Comparison of ENCODE assay signal across 8 mouse cellular contexts in genomic region chr10:104455549-104456351, GRCm38 (mm10).
DNase-seq lines count a peak whose midpoint lies in the region; ATAC-seq and TF ChIP-seq lines count a peak whose summit lies in the region.

No protein-coding gene starts in this region.

- WGBS in hindbrain, embryonic 13.5 days, result 36% methylated on average over 14 of the region's 14 CpGs
- WGBS in olfactory bulb, adult 2 months, result 24% methylated on average over 14 of the region's 14 CpGs
- WGBS in liver, embryonic 12.5 days (ENCODE audit: insufficient replicate concordance), result 65% methylated on average over 14 of the region's 14 CpGs

- peak overlapping the region; percentile 58 for H3K9ac ChIP-seq in hindbrain, embryonic 13.5 days
- no peak overlapping the region for H3K9ac ChIP-seq in liver, embryonic 12.5 days

- no peak for TF ChIP-seq CTCF in olfactory bulb, adult 2 months (IDR thresholded peaks at IDR 0.05; ENCODE audit: insufficient read depth, low read depth, low read length)

- peak overlapping the region; percentile 27 for H3K4me3 ChIP-seq in hindbrain, embryonic 13.5 days
- H3K4me3 ChIP-seq in olfactory bulb, adult 2 months (ENCODE audit: insufficient read depth, low read depth, low read length), result peak overlapping the region; percentile 8; the same call in 1 of the 2 replicates
- no peak overlapping the region for H3K4me3 ChIP-seq in liver, embryonic 12.5 days

- no peaks in the 10 kb centered on the region for H3K27me3 ChIP-seq in hindbrain, embryonic 13.5 days
- no peaks in the 10 kb centered on the region for H3K27me3 ChIP-seq in liver, embryonic 12.5 days (replicated peaks)

- peak; percentile 71; the same call in 1 of the 2 replicates for ATAC-seq in hindbrain, embryonic 13.5 days (ENCODE audit: low FRiP score)
- no peak for ATAC-seq in liver, embryonic 12.5 days

- H3K4me1 ChIP-seq in hindbrain, embryonic 13.5 days (replicated peaks), result 0 out of 2 replicates have a peak, but pooled peaks cover 2% of the 10 kb centered on the region
- H3K4me1 ChIP-seq in olfactory bulb, adult 2 months (ENCODE audit: control insufficient read depth, insufficient read depth, low read length), result no peaks in the 10 kb centered on the region
- H3K4me1 ChIP-seq in liver, embryonic 12.5 days, result no peaks in the 10 kb centered on the region

- peak overlapping the region; percentile 2; the same call in 1 of the 2 replicates for H3K27ac ChIP-seq in hindbrain, embryonic 13.5 days
- no peak overlapping the region for H3K27ac ChIP-seq in olfactory bulb, adult 2 months (ENCODE audit: insufficient read depth, low read depth, low read length)
- H3K27ac ChIP-seq in liver, embryonic 12.5 days, result no peak overlapping the region

- H3K9me3 ChIP-seq in hindbrain, embryonic 13.5 days, result no peaks in the 10 kb centered on the region
- H3K9me3 ChIP-seq in liver, embryonic 12.5 days (replicated peaks), result no peaks in the 10 kb centered on the region

- TF ChIP-seq POLR2A in olfactory bulb, adult 2 months (IDR thresholded peaks at IDR 0.05; ENCODE audit: insufficient read depth, low read depth, low read length), result no peak

- peak overlapping the region; percentile 46 for H3K4me2 ChIP-seq in hindbrain, embryonic 13.5 days
- H3K4me2 ChIP-seq in liver, embryonic 12.5 days, result no peak overlapping the region

- peak; percentile 26 for DNase-seq in embryo, embryonic 10 days (ENCODE audit: low spot score)
- no peak for DNase-seq in embryo, embryonic 9.5 days (ENCODE audit: extremely low spot score)
- DNase-seq in left cerebral cortex, postnatal 4 days, result peak; percentile 0
- DNase-seq in left cerebral cortex, postnatal 14 days (ENCODE audit: low spot score in 2 of 2), result no peak
- no peak for DNase-seq in layer of hippocampus, adult 11-12 months (ENCODE audit: low spot score)

- intact Hi-C loops in left cerebral cortex, postnatal 4 days (cut with DNase I), result no loop called here
- intact Hi-C loops in left cerebral cortex, postnatal 14 days (cut with DNase I), result no loop called here

- H3K36me3 ChIP-seq in hindbrain, embryonic 13.5 days, result no peaks in the 10 kb centered on the region
- no peaks in the 10 kb centered on the region for H3K36me3 ChIP-seq in liver, embryonic 12.5 days

Comparison
In these comparisons a context has a peak if more than half of its experiments do, and no peak if none do; other contexts are left out.
1. DNase-seq: peak in embryo, embryonic 10 days (single experiment) and left cerebral cortex, postnatal 4 days (single experiment); none in embryo, embryonic 9.5 days (single experiment), left cerebral cortex, postnatal 14 days (0 of 2) and layer of hippocampus, adult 11-12 months (single experiment).